Mouse (Mus musculus) cerebellum, adult 11 months (tissue): ENCODE measurements around the gene Lrrk1.

Source experiments
- DNase-seq: peaks from one replicate; pipeline ENCODE4 v3.0.0; 2022

The Lrrk1 gene

GRCm38 (mm10) chr7:66336955-66337354 lies 51.2 kb downstream of the Lrrk1 start:
- no peak for DNase-seq

- no peak for DNase-seq
Measured at GRCm38 (mm10) chr7:66333906-66334500, 54.1 kb downstream of the Lrrk1 start.

- DNase-seq, result no peak
Measured at GRCm38 (mm10) chr7:66332340-66332739, 55.8 kb downstream of the Lrrk1 start.

GRCm38 (mm10) chr7:66330610-66331009 lies 57.5 kb downstream of the Lrrk1 start:
- DNase-seq, result no peak

- DNase-seq, result no peak
Measured at GRCm38 (mm10) chr7:66327516-66327915, 60.6 kb downstream of the Lrrk1 start.

- DNase-seq, result no peak
Measured at GRCm38 (mm10) chr7:66325419-66326053, 62.6 kb downstream of the Lrrk1 start.

- no peak for DNase-seq
Measured at GRCm38 (mm10) chr7:66323252-66324015, 64.7 kb downstream of the Lrrk1 start.

GRCm38 (mm10) chr7:66320996-66321395 lies 67.2 kb downstream of the Lrrk1 start:
- no peak for DNase-seq

GRCm38 (mm10) chr7:66318147-66318546 lies 70.0 kb downstream of the Lrrk1 start:
- DNase-seq, result no peak

- DNase-seq, result peak; percentile 15
Measured at GRCm38 (mm10) chr7:66310670-66311656, 77.2 kb downstream of the Lrrk1 start.

- peak; percentile 26 for DNase-seq
Measured at GRCm38 (mm10) chr7:66309950-66310669, 78.0 kb downstream of the Lrrk1 start.

- DNase-seq, result no peak
Measured at GRCm38 (mm10) chr7:66309240-66309949, 78.8 kb downstream of the Lrrk1 start.

GRCm38 (mm10) chr7:66308581-66309239 lies 79.4 kb downstream of the Lrrk1 start:
- DNase-seq, result no peak

- no peak for DNase-seq
Measured at GRCm38 (mm10) chr7:66307791-66308190, 80.4 kb downstream of the Lrrk1 start.

- no peak for DNase-seq
Measured at GRCm38 (mm10) chr7:66305714-66306198, 82.4 kb downstream of the Lrrk1 start.

- DNase-seq, result no peak
Measured at GRCm38 (mm10) chr7:66304993-66305713, 83.0 kb downstream of the Lrrk1 start.

GRCm38 (mm10) chr7:66303922-66304660 lies 84.1 kb downstream of the Lrrk1 start:
- no peak for DNase-seq

- DNase-seq, result no peak
Measured at GRCm38 (mm10) chr7:66301486-66301885, 86.7 kb downstream of the Lrrk1 start.

GRCm38 (mm10) chr7:66300680-66301079 lies 87.5 kb downstream of the Lrrk1 start:
- peak; percentile 79 for DNase-seq
